Mouse (Mus musculus): Measurements from ENCODE around the gene Abhd6. TPM values are rescaled to one million over a fixed set of nuclear protein-coding genes. Genes with fewer than 3 reads are reported as not detected.
A peak's percentile ranks its signal among the peaks of the same experiment; 100 is the strongest.

Abhd6 gene
- polyA plus RNA-seq, 1 experiment, result 59.1 TPM

- peak overlapping the region; percentile 90 for H3K27ac ChIP-seq (ENCODE audit: insufficient read depth, low read depth, low read length)
- TF ChIP-seq CTCF (IDR thresholded peaks at IDR 0.05; ENCODE audit: extremely low read depth, insufficient read length, insufficient replicate concordance, low read depth, low read length), result no peak
- no peak for TF ChIP-seq POLR2A (IDR thresholded peaks at IDR 0.05; ENCODE audit: low read depth, low read length)
- H3K4me3 ChIP-seq (ENCODE audit: low read depth, low read length), result no peak overlapping the region
- peaks cover 4% of the 10 kb centered on the region for H3K36me3 ChIP-seq (ENCODE audit: control insufficient read depth, insufficient read depth, low read length)
- peaks cover 20% of the 10 kb centered on the region for H3K4me1 ChIP-seq (ENCODE audit: control insufficient read depth, insufficient read depth, insufficient read length, low read length)
- H3K27me3 ChIP-seq (ENCODE audit: control insufficient read depth, insufficient read depth, low read length), result no peaks in the 10 kb centered on the region
- 24% methylated on average over 3 of the region's 3 CpGs for whole genome bisulfite sequencing
These were observed 92.3 kb downstream of the Abhd6 start for GRCm38 (mm10) chr14:8094931-8095561.

GRCm38 (mm10) chr14:8095562-8095950 is 92.9 kb downstream of the Abhd6 start:
- 7% methylated on average over 7 of the region's 7 CpGs for WGBS
- Histone ChIP-seq H3K4me3 (ENCODE audit: low read depth, low read length) (peak overlapping the region; percentile 25; the same call in 1 of the 2 replicates), H3K27ac (ENCODE audit: insufficient read depth, low read depth, low read length) (peak overlapping the region; percentile 90), H3K36me3 (ENCODE audit: control insufficient read depth, insufficient read depth, low read length) (no peaks in the 10 kb centered on the region), H3K4me1 (ENCODE audit: control insufficient read depth, insufficient read depth, insufficient read length, low read length) (peaks cover 20% of the 10 kb centered on the region), H3K27me3 (ENCODE audit: control insufficient read depth, insufficient read depth, low read length) (no peaks in the 10 kb centered on the region)
- TF ChIP-seq CTCF (IDR thresholded peaks at IDR 0.05; ENCODE audit: extremely low read depth, insufficient read length, insufficient replicate concordance, low read depth, low read length), result no peak
- TF ChIP-seq POLR2A (IDR thresholded peaks at IDR 0.05; ENCODE audit: low read depth, low read length), result no peak

GRCm38 (mm10) chr14:8097978-8098686 is 95.4 kb downstream of the Abhd6 start, which contains the start of gene Pxk:
Gene Pxk (plus strand): TSS chr14:8098211.
- Histone ChIP-seq H3K36me3 (ENCODE audit: control insufficient read depth, insufficient read depth, low read length) (peaks cover 2% of the 10 kb centered on the region; the same call in 1 of the 2 replicates), H3K27me3 (ENCODE audit: control insufficient read depth, insufficient read depth, low read length) (no peaks in the 10 kb centered on the region), H3K4me1 (ENCODE audit: control insufficient read depth, insufficient read depth, insufficient read length, low read length) (peaks cover 34% of the 10 kb centered on the region), H3K27ac (ENCODE audit: insufficient read depth, low read depth, low read length) (peak within 1 kb of the TSS; percentile 67), H3K4me3 (ENCODE audit: low read depth, low read length) (peak within 1 kb of the TSS; percentile 88)
- under 1% methylated on average over 87 of the region's 89 CpGs for WGBS
- TF ChIP-seq CTCF (IDR thresholded peaks at IDR 0.05; ENCODE audit: extremely low read depth, insufficient read length, insufficient replicate concordance, low read depth, low read length) (no peak), POLR2A (IDR thresholded peaks at IDR 0.05; ENCODE audit: low read depth, low read length) (no peak; the same call in 1 of the 2 replicates)

- Histone ChIP-seq H3K36me3 (ENCODE audit: control insufficient read depth, insufficient read depth, low read length) (peaks cover 2% of the 10 kb centered on the region; the same call in 1 of the 2 replicates), H3K27me3 (ENCODE audit: control insufficient read depth, insufficient read depth, low read length) (no peaks in the 10 kb centered on the region), H3K4me3 (ENCODE audit: low read depth, low read length) (peak overlapping the region; percentile 88), H3K27ac (ENCODE audit: insufficient read depth, low read depth, low read length) (peak overlapping the region; percentile 67), H3K4me1 (ENCODE audit: control insufficient read depth, insufficient read depth, insufficient read length, low read length) (peaks cover 32% of the 10 kb centered on the region)
- TF ChIP-seq CTCF (IDR thresholded peaks at IDR 0.05; ENCODE audit: extremely low read depth, insufficient read length, insufficient replicate concordance, low read depth, low read length) (no peak), POLR2A (IDR thresholded peaks at IDR 0.05; ENCODE audit: low read depth, low read length) (no peak)
- 3% methylated on average over 5 of the region's 5 CpGs for WGBS
These were observed 95.9 kb downstream of the Abhd6 start for GRCm38 (mm10) chr14:8098687-8098995.

DNA sequence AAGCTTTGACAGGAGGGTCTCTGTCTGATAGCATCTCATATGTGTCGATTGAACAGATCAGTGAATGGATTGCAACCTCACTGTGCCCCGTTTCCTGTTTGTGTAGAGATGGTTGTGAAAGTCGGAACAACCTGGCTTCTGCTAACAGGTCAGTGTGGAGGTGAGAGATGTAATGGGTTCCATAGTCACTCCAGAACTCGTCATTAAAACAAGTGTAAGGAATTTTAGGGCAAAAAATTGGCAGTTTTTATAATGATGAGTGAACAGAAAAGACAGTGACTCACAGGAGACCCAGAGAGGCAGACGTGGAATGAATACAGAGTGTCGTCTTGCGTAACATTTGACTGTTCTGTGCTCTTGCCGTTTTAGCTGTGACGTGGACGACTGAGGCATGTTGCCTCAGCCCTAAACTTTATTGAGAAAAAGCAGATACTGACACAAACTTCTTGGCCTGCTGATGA is 96.9 kb downstream of the Abhd6 start:
- Histone ChIP-seq H3K4me3 (ENCODE audit: low read depth, low read length) (no peak overlapping the region), H3K36me3 (ENCODE audit: control insufficient read depth, insufficient read depth, low read length) (peaks cover 2% of the 10 kb centered on the region; the same call in 1 of the 2 replicates), H3K4me1 (ENCODE audit: control insufficient read depth, insufficient read depth, insufficient read length, low read length) (peaks cover 32% of the 10 kb centered on the region), H3K27ac (ENCODE audit: insufficient read depth, low read depth, low read length) (peak overlapping the region; percentile 35; the same call in 1 of the 2 replicates), H3K27me3 (ENCODE audit: control insufficient read depth, insufficient read depth, low read length) (no peaks in the 10 kb centered on the region)
- TF ChIP-seq CTCF (IDR thresholded peaks at IDR 0.05; ENCODE audit: extremely low read depth, insufficient read length, insufficient replicate concordance, low read depth, low read length) (no peak), POLR2A (IDR thresholded peaks at IDR 0.05; ENCODE audit: low read depth, low read length) (no peak)
- WGBS, result 31% methylated on average over 10 of the region's 10 CpGs

DNA sequence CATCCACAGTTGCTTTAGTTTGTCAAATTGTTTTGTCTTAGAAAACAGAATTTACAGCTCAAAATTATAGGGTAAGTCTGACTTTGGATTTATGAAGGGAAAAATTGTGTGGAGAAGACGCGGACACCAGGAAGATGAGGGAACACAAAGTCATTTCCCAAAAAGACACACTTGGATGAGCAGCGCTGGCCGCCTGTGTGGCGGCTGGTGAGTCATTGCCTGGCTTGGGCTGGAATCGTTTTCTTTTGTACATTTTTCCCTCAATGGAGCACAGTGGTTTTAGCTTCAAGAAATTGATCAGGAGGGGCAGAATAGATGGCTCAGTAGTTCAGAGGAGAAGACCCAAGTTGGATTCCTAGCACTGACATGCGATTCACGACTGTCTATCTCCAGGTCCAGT is 99.2 kb downstream of the Abhd6 start:
- WGBS, result 79% methylated on average over 8 of the region's 8 CpGs
- TF ChIP-seq CTCF (IDR thresholded peaks at IDR 0.05; ENCODE audit: extremely low read depth, insufficient read length, insufficient replicate concordance, low read depth, low read length), result no peak
- no peak for TF ChIP-seq POLR2A (IDR thresholded peaks at IDR 0.05; ENCODE audit: low read depth, low read length)
- Histone ChIP-seq H3K4me1 (ENCODE audit: control insufficient read depth, insufficient read depth, insufficient read length, low read length) (peaks cover 25% of the 10 kb centered on the region), H3K36me3 (ENCODE audit: control insufficient read depth, insufficient read depth, low read length) (peaks cover 6% of the 10 kb centered on the region), H3K27me3 (ENCODE audit: control insufficient read depth, insufficient read depth, low read length) (no peaks in the 10 kb centered on the region), H3K4me3 (ENCODE audit: low read depth, low read length) (no peak overlapping the region), H3K27ac (ENCODE audit: insufficient read depth, low read depth, low read length) (no peak overlapping the region)

- TF ChIP-seq CTCF (IDR thresholded peaks at IDR 0.05; ENCODE audit: extremely low read depth, insufficient read length, insufficient replicate concordance, low read depth, low read length) (no peak), POLR2A (IDR thresholded peaks at IDR 0.05; ENCODE audit: low read depth, low read length) (no peak)
- WGBS, result 17% methylated on average over 12 of the region's 12 CpGs
- no peak overlapping the region for H3K4me3 ChIP-seq (ENCODE audit: low read depth, low read length)
- H3K27ac ChIP-seq (ENCODE audit: insufficient read depth, low read depth, low read length), result peak overlapping the region; percentile 54
- no peaks in the 10 kb centered on the region for H3K27me3 ChIP-seq (ENCODE audit: control insufficient read depth, insufficient read depth, low read length)
- H3K36me3 ChIP-seq (ENCODE audit: control insufficient read depth, insufficient read depth, low read length), result peaks cover 8% of the 10 kb centered on the region
- H3K4me1 ChIP-seq (ENCODE audit: control insufficient read depth, insufficient read depth, insufficient read length, low read length), result peaks cover 25% of the 10 kb centered on the region
These were observed 100.0 kb downstream of the Abhd6 start for GRCm38 (mm10) chr14:8102676-8103075.

Other genes with a start within 250 kb of the Abhd6 start
- 0.61 TPM in 1 of 2 replicates, not detected in the other for gene Gm26661, start 211.3 kb upstream of the Abhd6 start, polyA plus RNA-seq (2012; rRNA removed)
- gene Flnb, start 184.9 kb upstream of the Abhd6 start, polyA plus RNA-seq (2012; rRNA removed), result 28.6 and 54.8 TPM in 2 replicates
- not detected in 2 replicates for gene Gm45521, start 45.6 kb upstream of the Abhd6 start, polyA plus RNA-seq (2012; rRNA removed)
- 6.5 and 14.2 TPM in 2 replicates for gene Dnase1l3, start 8.3 kb upstream of the Abhd6 start, polyA plus RNA-seq (2012; rRNA removed)
- gene Rpp14, start 77.5 kb downstream of the Abhd6 start, polyA plus RNA-seq (2012; rRNA removed), result 1.3 and 1.4 TPM in 2 replicates
- 11.8 and 40.6 TPM in 2 replicates for gene Pxk, start 95.3 kb downstream of the Abhd6 start, polyA plus RNA-seq (2012; rRNA removed)
- gene Pdhb, start 170.1 kb downstream of the Abhd6 start, polyA plus RNA-seq (2012; rRNA removed), result 15.7 and 19.8 TPM in 2 replicates
- 3.9 and 5.7 TPM in 2 replicates for gene Kctd6, start 211.2 kb downstream of the Abhd6 start, polyA plus RNA-seq (2012; rRNA removed)

All from small intestine, adult 2 months (tissue).